Mouse (Mus musculus) heart, adult 11 months (tissue): ENCODE measurements at regions not wholly inside any gene's neighbourhood (a gene's known extent, or its start where the extent isn't known, plus 50 kb on each side); places are given as distances from the start of the nearest gene placed in this dataset.

Experiments used
- DNase-seq: peaks from one replicate; pipeline ENCODE4 v3.0.0; 2022

GRCm38 (mm10) chr9:91818616-91819328 is 374.0 kb upstream of the Plscr5 start:
- DNase-seq, result no peak

GRCm38 (mm10) chr9:91803372-91803961 is 389.3 kb upstream of the Plscr5 start:
- DNase-seq, result no peak

GRCm38 (mm10) chr9:91798837-91799225 is 393.9 kb upstream of the Plscr5 start:
- DNase-seq, result no peak

- no peak for DNase-seq
Measured at GRCm38 (mm10) chr9:91798171-91798836, 394.4 kb upstream of the Plscr5 start.

GRCm38 (mm10) chr9:91796976-91797375 is 395.8 kb upstream of the Plscr5 start:
- DNase-seq, result no peak

GRCm38 (mm10) chr9:91752935-91753334 is 387.3 kb upstream of the Zic1 start:
- DNase-seq, result no peak

GRCm38 (mm10) chr9:91711106-91711505 is 345.5 kb upstream of the Zic1 start:
- DNase-seq, result no peak

GRCm38 (mm10) chr9:91680859-91681258 is 315.2 kb upstream of the Zic1 start:
- no peak for DNase-seq

GRCm38 (mm10) chr9:91666667-91667066 is 301.1 kb upstream of the Zic1 start:
- no peak for DNase-seq

- no peak for DNase-seq
Measured at GRCm38 (mm10) chr9:91660089-91660488, 294.5 kb upstream of the Zic1 start.

GRCm38 (mm10) chr9:91654071-91654470 is 288.5 kb upstream of the Zic1 start:
- no peak for DNase-seq

- DNase-seq, result no peak
Measured at GRCm38 (mm10) chr9:91652384-91653100, 286.9 kb upstream of the Zic1 start.

- DNase-seq, result no peak
Measured at GRCm38 (mm10) chr9:91610401-91610800, 244.8 kb upstream of the Zic1 start.

GRCm38 (mm10) chr9:91609457-91610166 is 244.0 kb upstream of the Zic1 start:
- DNase-seq, result no peak

- DNase-seq, result no peak
Measured at GRCm38 (mm10) chr9:91601740-91602139, 236.1 kb upstream of the Zic1 start.

- no peak for DNase-seq
Measured at GRCm38 (mm10) chr9:91591915-91592314, 226.3 kb upstream of the Zic1 start.

- DNase-seq, result no peak
Measured at GRCm38 (mm10) chr9:91588756-91589155, 223.1 kb upstream of the Zic1 start.

GRCm38 (mm10) chr9:91587861-91588260 is 222.3 kb upstream of the Zic1 start:
- no peak for DNase-seq

- DNase-seq, result no peak
Measured at GRCm38 (mm10) chr9:91587271-91587670, 221.7 kb upstream of the Zic1 start.

- DNase-seq, result no peak
Measured at GRCm38 (mm10) chr9:91586635-91587034, 221.0 kb upstream of the Zic1 start.

- no peak for DNase-seq
Measured at GRCm38 (mm10) chr9:91574156-91574555, 208.5 kb upstream of the Zic1 start.

- DNase-seq, result no peak
Measured at GRCm38 (mm10) chr9:91566006-91566641, 200.5 kb upstream of the Zic1 start.
